Mouse (Mus musculus): ENCODE data around the gene Cdk6.

DNA sequence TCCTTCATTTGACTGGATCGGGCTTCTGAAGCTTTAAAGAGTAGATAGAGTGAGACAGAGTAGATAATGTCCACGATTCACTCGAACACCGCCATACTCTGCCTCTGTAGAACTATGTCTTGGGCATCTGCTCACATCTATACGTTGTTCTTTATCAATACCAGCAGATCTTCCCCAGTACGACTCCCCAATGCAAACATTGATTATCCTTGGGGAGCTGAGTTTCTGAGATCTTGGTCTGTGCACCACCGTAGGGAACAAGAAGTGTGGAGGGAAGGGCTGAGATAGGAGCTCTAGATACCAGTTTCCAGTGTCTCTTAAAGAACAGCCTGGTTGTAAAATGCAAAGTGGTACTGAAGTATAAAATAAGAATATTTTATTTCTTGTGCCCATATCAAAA lies 141.2 kb downstream of the Cdk6 start:
- TF ChIP-seq CTCF (IDR thresholded peaks at IDR 0.05) (no peak), EP300 (IDR thresholded peaks at IDR 0.05; ENCODE audit: insufficient read depth, low read depth, low read length) (no peak), POLR2A (IDR thresholded peaks at IDR 0.05; ENCODE audit: insufficient read depth, low read depth, low read length) (no peak)

All from heart, adult 2 months (tissue).